Mouse (Mus musculus) E14TG2a.4 (cell line): ENCODE data around the gene Rasa1.

Experiments
- CTCF ChIP-seq: conservative IDR thresholded peaks from 2 replicates; pipeline ENCODE4 v1.5.1; 2014; ENCODE audit warnings: low read length
- NANOG ChIP-seq: IDR thresholded peaks from 2 replicates; pipeline ENCODE4 v1.6.1; 2014; ENCODE audit warnings: borderline replicate concordance, low read length, mixed read lengths

GRCm38 (mm10) chr13:85218656-85219055 lies 70.3 kb downstream of the Rasa1 start:
- TF ChIP-seq CTCF (no peak), NANOG (no peak)
